ENCODE assay signal across 12 mouse cellular contexts in genomic region chr12:56612349-56612735, GRCm38 (mm10). TPM values are rescaled to one million over a fixed set of nuclear protein-coding genes. Genes with fewer than 3 reads are reported as not detected.
DNase-seq lines count a peak whose midpoint lies in the region; ATAC-seq and TF ChIP-seq lines count a peak whose summit lies in the region.
"Had no signal": no experiment of that assay in that cellular context is flagged by ENCODE, and none has a peak within 500 bp of the region (broad histone marks: within the 10 kb centered on the region; RNA-seq: fewer than 3 reads in every experiment).

No protein-coding gene starts in this region.

- H3K27me3 ChIP-seq in heart, embryonic 14.5 days (ENCODE audit: control insufficient read depth, insufficient read depth, low read length) = peaks cover 93% of the 10 kb centered on the region
- H3K27me3 ChIP-seq in embryonic facial prominence, embryonic 12.5 days = peaks cover 95% of the 10 kb centered on the region
- H3K27me3 ChIP-seq in hindbrain, postnatal 0 days (ENCODE audit: insufficient read depth, low read length) = peaks cover 90% of the 10 kb centered on the region
- peaks cover 75% of the 10 kb centered on the region for H3K27me3 ChIP-seq in midbrain, embryonic 16.5 days (ENCODE audit: control insufficient read depth, insufficient read depth, low read depth, low read length)

- peak overlapping the region; percentile 26 to 36 for H3K4me3 ChIP-seq in heart, embryonic 14.5 days (ENCODE audit: control insufficient read depth in 1 of 2, insufficient read depth in 1 of 2, low read depth in 1 of 2, low read length in 2 of 2)
- H3K4me3 ChIP-seq in embryonic facial prominence, embryonic 12.5 days = peak overlapping the region; percentile 35
- peak overlapping the region; percentile 31 for H3K4me3 ChIP-seq in hindbrain, postnatal 0 days (ENCODE audit: low read length)
- H3K4me3 ChIP-seq in midbrain, embryonic 16.5 days (ENCODE audit: low read depth, low read length) = peak overlapping the region; percentile 34

- H3K36me3 ChIP-seq in heart, embryonic 14.5 days (ENCODE audit: control insufficient read depth, insufficient read depth, low read length) = no peaks in the 10 kb centered on the region
- H3K36me3 ChIP-seq in embryonic facial prominence, embryonic 12.5 days = no peaks in the 10 kb centered on the region
- no peaks in the 10 kb centered on the region for H3K36me3 ChIP-seq in hindbrain, postnatal 0 days (ENCODE audit: insufficient read depth, low read length)
- H3K36me3 ChIP-seq in midbrain, embryonic 16.5 days (ENCODE audit: control insufficient read depth, insufficient read depth, low read length) = no peaks in the 10 kb centered on the region

- TF ChIP-seq CTCF in hindbrain, postnatal 0 days (IDR thresholded peaks at IDR 0.05; ENCODE audit: low read depth) = no peak

- DNase-seq in heart, postnatal 10 days = no peak
- DNase-seq in hindbrain, postnatal 0 days (ENCODE audit: low spot score) = no peak
- DNase-seq in cerebellum, adult 18-20 months = no peak
- no peak for DNase-seq in right cerebral cortex, postnatal 10 days (ENCODE audit: low spot score in 2 of 2)
- DNase-seq in left cerebral cortex, postnatal 25 days (ENCODE audit: low spot score in 2 of 2) = no peak
- DNase-seq: cerebellum, adult 8-10 months had no signal

- ATAC-seq in heart, embryonic 14.5 days (ENCODE audit: insufficient number of reproducible peaks, insufficient read depth, low FRiP score, low read depth) = no peak
- no peak for ATAC-seq in embryonic facial prominence, embryonic 12.5 days (ENCODE audit: insufficient number of reproducible peaks, insufficient read depth, low FRiP score, low TSS enrichment)
- ATAC-seq in hindbrain, postnatal 0 days = no peak
- no peak for ATAC-seq in midbrain, embryonic 16.5 days

- H3K9ac ChIP-seq in heart, embryonic 14.5 days (ENCODE audit: low read length) = no peak overlapping the region
- H3K9ac ChIP-seq in embryonic facial prominence, embryonic 12.5 days = no peak overlapping the region
- H3K9ac ChIP-seq in hindbrain, postnatal 0 days (replicated peaks; ENCODE audit: low read length) = no peak overlapping the region
- no peak overlapping the region for H3K9ac ChIP-seq in midbrain, embryonic 16.5 days (ENCODE audit: low read depth, low read length)

- peak overlapping the region; percentile 75 for H3K4me2 ChIP-seq in heart, embryonic 14.5 days (ENCODE audit: low read length)
- H3K4me2 ChIP-seq in embryonic facial prominence, embryonic 12.5 days (replicated peaks) = peak overlapping the region; percentile 63
- H3K4me2 ChIP-seq in hindbrain, postnatal 0 days (ENCODE audit: low read depth, low read length) = peak overlapping the region; percentile 57
- peak overlapping the region; percentile 67 for H3K4me2 ChIP-seq in midbrain, embryonic 16.5 days (ENCODE audit: low read length)

- H3K9me3 ChIP-seq in heart, embryonic 14.5 days (ENCODE audit: control insufficient read depth, low read length) = no peaks in the 10 kb centered on the region
- H3K9me3 ChIP-seq in embryonic facial prominence, embryonic 12.5 days = no peaks in the 10 kb centered on the region
- H3K9me3 ChIP-seq in hindbrain, postnatal 0 days (ENCODE audit: low read length) = no peaks in the 10 kb centered on the region
- no peaks in the 10 kb centered on the region for H3K9me3 ChIP-seq in midbrain, embryonic 16.5 days (replicated peaks; ENCODE audit: control insufficient read depth, low read length, poor library complexity, severe bottlenecking)

- no peak overlapping the region for H3K27ac ChIP-seq in heart, embryonic 14.5 days (replicated peaks in 1 of 2; ENCODE audit: control insufficient read depth in 1 of 2, insufficient read depth in 1 of 2, low read depth in 2 of 2, low read length in 2 of 2)
- no peak overlapping the region for H3K27ac ChIP-seq in embryonic facial prominence, embryonic 12.5 days
- H3K27ac ChIP-seq in hindbrain, postnatal 0 days = no peak overlapping the region
- H3K27ac ChIP-seq in midbrain, embryonic 16.5 days (ENCODE audit: low read length) = no peak overlapping the region

- peaks cover 5 to 18% of the 10 kb centered on the region in 2 experiments; a peak in 3 of 4 replicates for H3K4me1 ChIP-seq in heart, embryonic 14.5 days (ENCODE audit: control insufficient read depth in 2 of 2, insufficient read depth in 2 of 2, low read length in 2 of 2)
- peaks cover 14% of the 10 kb centered on the region; the same call in 1 of the 2 replicates for H3K4me1 ChIP-seq in embryonic facial prominence, embryonic 12.5 days
- H3K4me1 ChIP-seq in hindbrain, postnatal 0 days (ENCODE audit: insufficient read depth, low read length) = 0 out of 2 replicates have a peak, but pooled peaks cover 8% of the 10 kb centered on the region
- H3K4me1 ChIP-seq in midbrain, embryonic 16.5 days (ENCODE audit: control insufficient read depth, insufficient read depth, low read length) = peaks cover 13% of the 10 kb centered on the region

- 2% methylated on average over 10 of the region's 10 CpGs for WGBS in heart, embryonic 14.5 days
- 1% methylated on average over 10 of the region's 10 CpGs for WGBS in embryonic facial prominence, embryonic 12.5 days
- WGBS in hindbrain, postnatal 0 days = under 1% methylated on average over 10 of the region's 10 CpGs
- WGBS in midbrain, embryonic 16.5 days = 0% methylated on average over 10 of the region's 10 CpGs

- intact Hi-C loops in heart, postnatal 10 days (cut with DNase I) = no loop called here
- intact Hi-C loops in left cerebral cortex, postnatal 25 days (cut with DNase I) = loop anchor here (5.0 kb wide), 2 partner anchors 95 to 940 kb away; no protein-coding TSS in a partner anchor

RNA-seq across cellular contexts. Expression of gene Nkx2-9, which starts 0.7 kb away (rescaled TPM):
- not detected in 2 replicates for polyA plus RNA-seq in heart, embryonic 14.5 days (2014; fragmentation: Nextera tagmentation; extraction: Ambion mirVana)
- total RNA-seq in heart, postnatal 10 days (2021) = under 1 TPM in 1 of 2 experiments, not detected in 1; 0.34 TPM
- not detected in 2 replicates for polyA plus RNA-seq in embryonic facial prominence, embryonic 12.5 days (2016; fragmentation: Nextera tagmentation; extraction: Ambion mirVana)
- total RNA-seq in hindbrain, postnatal 0 days (2014; rRNA removed) = 0.78 TPM in 1 of 2 replicates, not detected in the other
- polyA plus RNA-seq in hindbrain, postnatal 0 days (2015; fragmentation: Nextera tagmentation; extraction: Ambion mirVana) = not detected in 2 replicates
- polyA plus RNA-seq in midbrain, embryonic 16.5 days (2015; fragmentation: Nextera tagmentation; extraction: Ambion mirVana) = not detected in 2 replicates
- not detected for total RNA-seq in left cerebral cortex, postnatal 25 days (2021)
- total RNA-seq: gastrocnemius, adult 18-20 months; megakaryocyte progenitor cell, adult 5-6 weeks had no signal
- polyA plus RNA-seq: C2C12 had no signal
